Mouse (Mus musculus) heart, postnatal 0 days (tissue): ENCODE measurements at regions not wholly inside any gene's neighbourhood (a gene's known extent, or its start where the extent isn't known, plus 50 kb on each side); places are given as distances from the start of the nearest gene placed in this dataset.

ENCODE experiments used
- CTCF ChIP-seq: IDR thresholded peaks from 2 replicates; pipeline ENCODE4 v1.5.1; 2016; ENCODE audit warnings: antibody characterized with exemption, control low read depth, low read depth
- EP300 ChIP-seq: IDR thresholded peaks from 2 replicates; pipeline ENCODE4 v1.6.1; 2016; ENCODE audit warnings: antibody characterized with exemption, low read depth

- TF ChIP-seq CTCF (no peak), EP300 (no peak)
Measured at GRCm38 (mm10) chr1:184357474-184358225, 323.5 kb upstream of the 1700056E22Rik start.
